Mouse (Mus musculus): ENCODE data around the gene Rwdd2a. TPM values are rescaled to one million over a fixed set of nuclear protein-coding genes. Genes with fewer than 3 reads are reported as not detected.

The Rwdd2a gene
- total RNA-seq (2021): 10 to 100 TPM; 25.9 to 27.3 TPM

- intact Hi-C loops (cut with DNase I): loop anchor here (5.0 kb wide), 1 partner anchor 104 kb away; the partner anchor contains the start of gene Dop1a
- DNase-seq (ENCODE audit: low spot score in 2 of 2): peak; percentile 95 to 97
Observed at GRCm38 (mm10) chr9:86571540-86572135, at the start of gene Rwdd2a, which contains the start of gene Pgm3. Rwdd2a (plus strand) TSS chr9:86571991. Pgm3 (minus strand) TSS chr9:86571842.

DNA sequence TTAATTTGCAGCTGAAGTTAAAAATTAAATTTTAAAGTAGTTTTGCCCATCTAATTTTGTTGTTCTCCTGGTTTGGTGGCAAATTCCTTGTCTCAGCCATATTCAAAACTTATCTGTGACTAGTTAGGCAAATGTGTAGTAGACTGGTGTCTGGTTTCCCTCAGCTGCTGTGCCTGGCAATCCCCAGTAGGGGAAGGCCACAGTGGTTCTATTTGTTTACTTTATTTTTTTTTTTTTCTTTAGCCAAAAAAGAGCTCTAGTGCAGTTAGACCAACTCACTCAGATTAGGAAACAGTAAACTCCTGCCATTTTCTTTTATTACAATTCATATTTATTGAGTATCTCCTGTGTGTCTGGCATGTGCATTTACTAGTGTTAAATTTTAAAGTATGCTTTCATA is 49.5 kb upstream of the Rwdd2a start:
- no peak for DNase-seq (ENCODE audit: low spot score in 2 of 2)
- intact Hi-C loops (cut with DNase I): loop anchor here (5.0 kb wide), 1 partner anchor 35 kb away; no protein-coding TSS in a partner anchor

DNA sequence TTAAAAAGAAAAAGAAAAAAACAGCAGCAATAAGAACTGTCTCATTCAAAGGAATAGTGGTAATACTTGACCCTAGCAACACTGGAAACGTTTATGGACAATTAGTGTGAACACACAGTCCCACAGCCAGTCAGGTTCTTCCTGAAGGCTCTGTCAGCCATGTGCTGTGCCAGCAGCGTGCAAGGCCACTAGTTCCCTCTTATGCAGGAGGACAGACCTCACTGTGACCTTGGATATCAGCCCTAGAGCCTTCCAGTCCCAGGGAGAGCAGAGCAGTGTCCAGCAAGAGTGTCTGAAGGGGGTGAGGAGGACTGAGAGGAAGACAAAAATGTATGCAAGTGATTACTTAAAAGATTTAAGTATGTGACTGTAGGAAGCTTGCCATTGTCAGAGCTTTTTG is 46.2 kb upstream of the Rwdd2a start:
- no peak for DNase-seq (ENCODE audit: low spot score in 2 of 2)
- intact Hi-C loops (cut with DNase I): no loop called here

DNA sequence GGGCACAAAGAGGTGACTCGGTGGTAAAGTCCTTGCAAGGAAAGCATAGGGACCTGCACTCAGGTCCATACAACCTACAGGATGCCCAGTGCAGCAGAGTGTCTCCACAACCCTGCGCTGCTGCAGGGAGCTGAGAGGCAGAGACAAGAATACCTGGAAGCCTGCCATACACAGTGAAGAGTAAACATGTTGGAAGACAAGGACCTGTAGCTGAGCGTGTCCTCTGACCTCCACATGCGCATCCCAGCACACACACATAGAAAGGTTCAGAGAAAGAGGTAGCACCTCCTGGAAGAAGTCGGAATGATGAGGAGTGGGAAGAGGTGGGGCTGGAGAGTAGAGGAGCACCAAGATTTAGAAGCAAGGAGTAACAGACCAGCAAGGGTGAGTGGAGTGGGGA is 37.7 kb upstream of the Rwdd2a start:
- intact Hi-C loops (cut with DNase I): no loop called here
- DNase-seq (ENCODE audit: low spot score in 2 of 2): no peak

GRCm38 (mm10) chr9:86543451-86543850 is 28.3 kb upstream of the Rwdd2a start:
- DNase-seq (ENCODE audit: low spot score in 2 of 2): peak in 1 of 2 experiments; percentile 21
- intact Hi-C loops (cut with DNase I): no loop called here

DNA sequence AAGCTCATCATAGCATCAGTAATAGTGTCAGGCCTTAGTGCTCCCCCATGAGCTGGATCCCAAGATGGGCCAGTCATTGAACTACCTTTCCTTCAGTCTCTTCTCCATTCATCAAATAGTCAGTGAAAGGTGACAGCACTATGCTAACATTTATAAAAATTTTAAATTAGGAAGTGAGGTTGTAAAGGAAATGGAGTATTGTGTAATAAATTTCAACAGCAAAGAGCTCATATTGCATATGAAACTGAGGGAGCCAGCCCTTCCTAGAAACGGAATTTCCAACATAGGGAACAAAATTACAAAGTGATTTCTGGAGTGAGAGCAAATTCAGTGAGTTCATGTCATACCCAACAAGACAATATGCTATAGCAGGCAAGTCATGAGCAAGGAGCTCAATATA is 27.2 kb upstream of the Rwdd2a start:
- DNase-seq (ENCODE audit: low spot score in 2 of 2): no peak
- intact Hi-C loops (cut with DNase I): no loop called here

GRCm38 (mm10) chr9:86549637-86550162 is 22.1 kb upstream of the Rwdd2a start:
- no peak for DNase-seq (ENCODE audit: low spot score in 2 of 2)
- intact Hi-C loops (cut with DNase I): no loop called here

DNA sequence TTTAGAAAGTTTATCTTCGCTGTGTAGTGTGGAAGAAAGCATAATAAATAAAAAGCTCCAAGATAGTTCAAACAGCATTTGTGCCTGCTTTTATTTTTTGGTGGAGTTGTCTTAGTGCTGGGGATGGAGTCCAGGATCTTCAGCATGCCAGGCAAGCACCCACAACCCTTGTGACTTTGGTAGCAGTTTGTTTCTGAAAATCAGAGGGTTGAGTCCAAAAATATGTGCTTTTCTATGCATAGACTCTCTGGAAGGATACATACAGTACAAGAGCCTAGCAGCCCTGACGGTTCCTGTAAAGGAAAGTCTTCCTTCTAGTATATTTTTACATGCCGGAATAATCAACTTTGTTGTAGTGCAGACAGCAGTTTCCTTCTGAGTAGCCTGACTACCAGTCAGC is 21.1 kb upstream of the Rwdd2a start:
- intact Hi-C loops (cut with DNase I): no loop called here
- no peak for DNase-seq (ENCODE audit: low spot score in 2 of 2)

DNA sequence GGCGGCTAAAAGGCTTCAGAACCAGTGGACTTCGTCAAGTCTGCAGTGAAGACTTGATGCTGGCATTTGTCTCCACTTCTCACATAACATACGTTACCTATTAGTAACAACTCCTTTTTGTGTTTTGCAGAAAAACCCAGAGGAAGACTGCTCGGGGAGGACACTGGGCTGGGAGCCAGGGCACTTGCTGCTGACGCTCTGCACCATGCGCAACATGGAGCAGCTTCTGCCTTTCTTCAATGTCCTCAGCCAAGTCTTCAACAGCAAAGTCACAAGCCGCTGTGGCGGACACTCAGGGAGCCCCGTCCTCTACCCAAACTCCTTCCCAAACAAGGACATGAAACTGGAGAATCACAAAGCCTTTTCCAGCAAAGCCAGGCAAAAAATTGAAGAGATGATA is 17.9 kb upstream of the Rwdd2a start:
- DNase-seq (ENCODE audit: low spot score in 2 of 2): no peak
- intact Hi-C loops (cut with DNase I): no loop called here

DNA sequence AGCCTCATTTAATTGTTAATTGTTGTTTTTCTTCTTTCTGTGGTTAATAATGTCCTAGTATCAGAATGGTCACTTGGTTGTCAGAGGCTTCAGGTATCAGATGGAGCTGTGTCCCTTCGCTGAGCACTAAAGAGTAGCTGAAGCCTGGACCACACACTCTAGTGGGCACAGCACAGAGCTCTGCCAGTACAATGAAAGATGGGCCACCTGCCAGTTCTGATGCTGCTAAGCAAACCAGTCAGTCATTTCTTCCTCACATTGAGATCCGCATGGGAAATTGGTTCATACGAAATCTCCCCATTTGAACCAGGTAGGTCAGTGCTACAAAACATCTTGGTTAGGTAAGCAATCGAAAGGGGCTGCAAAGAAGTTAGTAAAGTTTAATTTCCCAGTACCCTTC is 17.1 kb upstream of the Rwdd2a start:
- no peak for DNase-seq (ENCODE audit: low spot score in 2 of 2)
- intact Hi-C loops (cut with DNase I): loop anchor here (5.0 kb wide), 1 partner anchor 32 kb away; no protein-coding TSS in a partner anchor

- intact Hi-C loops (cut with DNase I): no loop called here
- no peak for DNase-seq (ENCODE audit: low spot score in 2 of 2)
Observed at GRCm38 (mm10) chr9:86560543-86560942, 11.2 kb upstream of the Rwdd2a start.

- DNase-seq (ENCODE audit: low spot score in 2 of 2): no peak
- intact Hi-C loops (cut with DNase I): no loop called here
Observed at GRCm38 (mm10) chr9:86569314-86569910, 2.4 kb upstream of the Rwdd2a start.

GRCm38 (mm10) chr9:86570261-86570890 is 1.4 kb upstream of the Rwdd2a start:
- DNase-seq (ENCODE audit: low spot score in 2 of 2): no peak
- intact Hi-C loops (cut with DNase I): loop anchor here (5.0 kb wide), 1 partner anchor 103 kb away; the partner anchor contains the start of gene Dop1a

DNA sequence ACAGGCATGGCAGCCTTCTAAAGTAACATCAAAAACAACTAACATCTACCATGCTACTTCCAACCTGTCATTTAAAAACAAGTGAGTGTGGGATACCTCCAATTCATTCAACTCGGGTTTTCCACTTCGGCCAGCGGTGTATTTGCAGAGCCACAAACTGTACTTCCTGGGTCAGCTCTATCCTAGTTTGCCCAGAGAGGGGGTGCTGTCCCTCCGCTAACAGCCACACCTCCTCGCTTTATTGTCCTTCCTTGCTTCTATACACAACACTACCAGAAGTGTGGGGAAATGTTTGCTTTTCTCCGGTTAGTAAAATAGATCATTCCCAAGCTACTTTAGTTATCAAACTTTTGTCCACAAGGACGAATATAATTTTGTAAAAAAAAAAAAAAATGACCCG is 845 bp upstream of the Rwdd2a start:
- intact Hi-C loops (cut with DNase I): loop anchor here (5.0 kb wide), 1 partner anchor 104 kb away; the partner anchor contains the start of gene Dop1a
- DNase-seq (ENCODE audit: low spot score in 2 of 2): no peak

DNA sequence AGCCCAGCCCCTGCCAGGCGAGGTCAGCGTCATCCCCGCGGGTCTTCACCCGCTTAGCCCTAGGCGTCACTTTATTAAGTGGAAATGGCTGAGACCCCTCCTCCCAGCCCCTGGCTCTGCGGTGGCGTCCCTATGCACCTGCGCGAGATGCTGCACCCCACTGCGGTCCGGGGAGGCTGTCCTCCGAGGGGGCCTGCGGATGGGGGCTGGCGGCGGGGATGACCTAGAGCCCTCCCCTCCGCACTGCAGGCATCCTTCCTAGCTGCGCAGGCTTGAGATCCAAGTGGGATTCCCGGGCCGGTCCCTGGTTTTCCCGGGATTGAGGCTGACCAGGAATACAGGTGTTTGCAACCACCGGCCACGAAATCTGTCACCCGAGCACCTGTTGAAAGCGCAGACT is 405 bp downstream of the Rwdd2a start:
- intact Hi-C loops (cut with DNase I): loop anchor here (5.0 kb wide), 1 partner anchor 105 kb away; the partner anchor contains the start of gene Dop1a
- DNase-seq (ENCODE audit: low spot score in 2 of 2): peak in 1 of 2 experiments; percentile 34

DNA sequence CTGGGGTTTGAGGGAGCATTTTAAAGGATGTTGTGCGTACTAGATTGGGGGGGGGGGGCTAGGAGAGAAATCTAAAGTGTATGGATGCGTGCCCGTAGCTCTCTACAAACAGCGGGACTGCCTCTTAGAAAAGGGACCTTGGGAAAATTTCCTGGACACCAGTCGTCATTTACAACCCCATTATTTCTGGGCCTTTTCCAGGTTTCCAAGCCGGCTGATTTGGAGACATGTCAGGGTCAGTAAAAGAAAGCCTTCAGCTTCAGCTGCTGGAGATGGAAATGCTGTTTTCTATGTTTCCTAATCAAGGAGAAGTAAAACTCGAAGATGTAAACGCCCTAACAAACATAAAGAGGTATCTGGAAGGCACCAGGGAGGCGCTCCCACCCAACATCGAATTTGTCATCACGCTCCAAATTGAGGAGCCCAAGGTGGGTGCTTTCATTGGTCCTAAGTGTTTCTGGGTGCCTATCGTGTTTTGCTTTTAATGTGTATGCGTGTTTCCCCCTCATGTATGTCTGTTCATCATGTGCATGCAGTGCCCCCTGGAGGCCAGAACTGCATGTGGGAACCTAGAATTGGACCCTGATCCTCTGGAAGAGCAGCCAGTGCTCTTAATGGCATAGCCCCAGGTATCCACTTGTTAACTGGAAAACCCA is 973 bp downstream of the Rwdd2a start:
- intact Hi-C loops (cut with DNase I): loop anchor here (5.0 kb wide), 1 partner anchor 105 kb away; the partner anchor contains the start of gene Dop1a

DNA sequence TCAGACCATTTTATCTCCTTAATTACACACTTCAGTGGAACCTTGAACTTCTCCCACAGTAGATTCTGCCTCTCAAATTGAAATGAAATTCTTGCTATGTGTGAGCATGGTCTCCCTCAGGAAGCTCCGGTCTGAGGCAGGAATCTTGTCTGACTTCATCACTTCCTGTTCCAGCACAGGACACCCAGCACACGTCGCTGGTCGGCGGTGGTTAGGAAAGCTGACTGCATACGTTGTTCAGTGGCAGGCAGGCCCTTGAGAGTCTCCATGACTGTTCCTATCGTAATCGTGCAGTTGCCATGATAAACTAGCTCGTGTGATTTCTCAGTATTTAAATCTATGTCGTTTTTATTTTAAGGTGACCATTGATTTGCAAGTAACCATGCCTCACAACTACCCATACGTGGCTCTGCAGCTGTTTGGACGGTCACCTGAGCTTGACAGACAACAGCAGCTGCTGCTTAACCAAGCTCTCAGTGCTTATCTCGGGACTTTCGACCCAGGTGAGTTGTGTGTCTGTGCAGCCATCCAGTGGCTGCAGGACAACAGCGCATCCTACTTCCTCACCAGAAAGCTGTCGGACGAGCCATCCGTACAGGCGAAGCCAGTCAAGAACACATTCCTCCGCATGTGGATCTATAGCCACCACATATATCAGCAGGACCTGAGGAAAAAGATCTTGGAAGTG is 2.0 kb downstream of the Rwdd2a start:
- intact Hi-C loops (cut with DNase I): loop anchor here (5.0 kb wide), 1 partner anchor 106 kb away; the partner anchor contains the start of gene Dop1a
- no peak for DNase-seq (ENCODE audit: low spot score in 2 of 2)

More for the DNA sequence above, 973 bp downstream of the Rwdd2a start:
- DNase-seq (ENCODE audit: low spot score in 2 of 2): peak; percentile 80 to 86

- peak in 1 of 2 experiments; percentile 58 for DNase-seq (ENCODE audit: low spot score in 2 of 2)
- intact Hi-C loops (cut with DNase I): no loop called here
Observed at GRCm38 (mm10) chr9:86575178-86575577, 3.4 kb downstream of the Rwdd2a start.

- intact Hi-C loops (cut with DNase I): no loop called here
- DNase-seq (ENCODE audit: low spot score in 2 of 2): no peak
Observed at GRCm38 (mm10) chr9:86579657-86580056, 7.9 kb downstream of the Rwdd2a start.

All from left cerebral cortex, postnatal 25 days (tissue).